Mouse (Mus musculus) frontal cortex, postnatal 10 days (tissue): ENCODE results near the gene Filip1l.
A peak's percentile ranks its signal among the peaks of the same experiment; 100 is the strongest.

ENCODE experiments used
- DNase-seq, 2 experiments: peaks; one replicate each; pipeline ENCODE4 v3.0.0; 2022; ENCODE audit warnings: low spot score in 2 of 2, mixed read lengths in 1 of 2

Gene Filip1l

DNA sequence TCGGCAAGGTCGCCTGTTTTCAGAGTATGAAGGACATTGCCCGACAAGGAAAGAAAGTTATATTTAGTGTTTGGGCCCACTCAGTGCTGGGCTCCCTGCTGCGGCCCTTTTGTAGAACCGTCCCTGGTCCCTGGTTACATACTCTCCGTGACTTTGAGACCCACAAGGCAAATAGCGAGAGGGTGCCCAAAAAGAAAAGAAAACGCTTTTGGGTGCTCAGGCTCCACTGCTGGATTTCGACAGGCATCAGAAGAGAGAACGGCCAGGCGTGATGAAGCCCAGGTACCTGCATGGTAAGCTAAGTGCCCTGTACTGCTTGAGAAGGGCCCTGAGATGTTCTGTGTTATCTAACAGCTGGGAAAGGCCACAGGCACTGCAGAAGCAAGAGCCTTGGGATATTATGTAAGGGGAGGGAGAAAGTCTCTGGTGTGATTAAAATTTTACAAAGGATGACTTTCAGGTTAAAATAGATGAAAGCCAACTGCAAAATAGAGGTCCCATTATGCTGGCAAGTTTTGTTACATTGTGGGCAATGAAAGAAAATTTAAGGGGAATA is 351 bp downstream of the Filip1l start:
- DNase-seq = no peak

DNA sequence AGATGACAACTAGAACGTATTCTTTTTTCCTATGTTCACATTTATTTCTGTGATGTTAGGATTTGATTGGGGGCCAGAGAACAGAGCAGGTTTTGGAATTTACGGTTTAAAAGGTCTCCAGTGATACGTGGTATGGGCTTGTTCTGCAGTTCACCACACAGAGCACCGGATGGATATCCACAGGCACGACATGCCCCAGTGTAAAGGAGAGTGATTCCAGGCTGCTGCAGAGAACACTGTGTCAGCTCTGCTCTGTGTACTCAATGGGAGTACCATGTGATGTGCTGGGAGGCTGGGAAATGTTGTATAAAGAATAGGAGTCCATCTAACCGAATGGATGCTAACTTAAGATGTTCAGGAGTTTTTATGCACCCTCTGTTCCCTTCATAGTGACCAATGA is 1.0 kb downstream of the Filip1l start:
- no peak for DNase-seq

DNA sequence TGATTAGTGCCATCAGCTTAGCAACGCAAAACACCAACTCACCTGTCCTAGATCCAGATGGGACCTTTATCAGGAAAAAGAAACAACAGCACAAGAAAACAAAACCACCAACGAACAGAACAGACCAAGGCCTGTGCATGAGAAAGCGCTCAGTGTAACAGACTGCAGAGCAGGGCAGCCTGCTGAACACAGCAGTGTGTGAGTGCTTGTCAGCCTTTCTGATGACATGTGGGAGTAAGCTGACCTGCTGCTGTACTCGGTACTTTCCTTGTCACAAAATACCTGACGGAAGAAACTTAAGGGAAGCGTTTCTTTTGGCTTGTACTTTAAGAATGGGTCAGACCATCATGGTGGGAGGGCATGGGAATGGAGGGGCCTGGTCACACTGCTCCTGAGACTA is 3.6 kb downstream of the Filip1l start:
- no peak for DNase-seq

DNA sequence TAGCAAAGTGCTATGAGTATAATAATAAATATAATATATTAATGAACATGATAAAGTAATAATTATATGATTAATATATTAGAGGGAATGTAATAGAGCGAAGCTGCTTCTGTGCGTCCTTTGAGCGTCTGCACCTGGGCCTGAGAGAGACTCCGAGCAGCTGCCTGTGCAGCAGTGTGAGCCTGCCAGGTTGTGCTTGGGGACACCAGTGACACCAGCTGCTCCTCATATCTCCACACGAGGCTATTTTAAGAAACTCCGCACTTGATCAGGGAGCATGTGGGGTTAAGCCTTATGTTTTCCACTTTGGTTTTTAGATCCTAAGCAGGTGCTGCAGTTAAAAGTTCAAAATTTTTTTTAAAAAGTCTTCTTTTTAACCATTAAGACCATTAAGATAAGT is 4.1 kb downstream of the Filip1l start:
- no peak for DNase-seq

DNA sequence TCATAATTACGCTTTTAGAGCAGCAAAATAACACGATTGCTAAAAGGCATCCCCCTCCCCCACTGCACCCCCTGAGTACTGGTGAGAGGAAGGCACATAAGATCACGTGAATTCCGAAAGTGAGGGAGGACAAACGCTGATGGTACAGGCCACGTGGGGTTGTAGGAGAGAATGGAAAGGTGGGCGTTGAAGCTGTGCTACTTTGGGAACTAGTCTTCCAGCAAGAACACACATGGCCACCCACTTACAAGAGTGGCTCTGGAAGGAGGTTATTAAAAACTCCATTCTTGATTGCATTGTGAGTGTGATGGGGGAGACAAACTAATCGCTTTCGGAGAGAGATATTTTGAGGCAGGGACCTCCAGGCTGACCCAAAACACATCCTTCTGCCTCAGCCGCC is 6.4 kb downstream of the Filip1l start:
- DNase-seq = peak in 1 of 2 experiments; percentile 26

DNA sequence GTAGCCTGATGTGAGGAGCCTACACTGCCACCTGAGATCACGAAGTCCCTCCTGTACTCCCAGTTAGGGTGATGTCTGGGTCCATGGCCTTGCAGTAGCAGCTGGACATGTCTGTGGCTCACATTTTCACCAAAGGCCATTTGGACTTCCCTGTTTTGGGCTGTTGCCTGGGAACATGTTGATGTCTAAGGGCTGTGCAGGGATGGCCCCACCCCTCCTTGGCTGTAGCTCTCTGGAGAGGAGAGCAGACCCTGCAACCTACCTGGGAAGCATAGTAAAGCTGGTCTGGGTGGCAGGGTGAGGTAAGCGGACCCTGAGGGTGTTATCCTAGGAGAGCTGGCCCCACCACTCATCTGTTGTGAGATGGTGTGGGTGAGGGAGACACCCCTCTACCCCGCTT is 7.9 kb downstream of the Filip1l start:
- DNase-seq = no peak

DNA sequence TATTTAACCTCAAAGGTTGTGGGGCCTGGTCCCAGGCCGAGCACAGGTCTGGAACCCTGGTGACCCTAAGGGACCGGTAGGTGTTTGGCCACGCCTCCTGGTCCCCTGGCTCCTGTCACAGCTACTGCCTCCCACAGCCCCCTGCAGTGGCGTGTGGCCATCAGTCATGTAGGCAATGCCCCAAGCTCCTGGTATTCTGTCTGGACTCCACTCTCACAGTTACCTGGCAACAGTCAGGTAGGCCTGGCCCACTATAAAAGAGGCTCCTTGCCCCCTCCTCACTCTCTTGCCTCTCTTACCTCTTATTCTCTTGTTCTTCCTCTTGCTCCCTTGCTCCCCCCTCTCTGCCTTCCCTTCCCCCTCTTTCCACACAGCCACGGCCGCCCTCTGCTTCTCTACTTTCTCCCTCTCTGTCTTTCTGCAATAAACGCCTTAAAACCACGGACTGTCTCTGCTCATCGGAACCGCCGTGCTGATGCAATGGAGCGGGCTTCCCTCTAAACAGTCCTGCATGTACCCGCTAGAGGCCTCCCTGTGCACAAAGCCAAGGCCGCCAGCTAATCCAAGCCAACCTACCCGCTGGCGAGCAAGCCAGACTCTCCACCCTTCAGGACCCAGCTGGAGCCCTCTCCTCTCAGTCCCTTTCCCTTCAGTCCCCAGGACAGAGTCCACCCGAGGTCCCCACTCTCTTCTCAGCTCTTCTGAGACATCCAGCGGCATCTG is 9.9 kb downstream of the Filip1l start:
- peak; percentile 16 to 54 for DNase-seq

DNA sequence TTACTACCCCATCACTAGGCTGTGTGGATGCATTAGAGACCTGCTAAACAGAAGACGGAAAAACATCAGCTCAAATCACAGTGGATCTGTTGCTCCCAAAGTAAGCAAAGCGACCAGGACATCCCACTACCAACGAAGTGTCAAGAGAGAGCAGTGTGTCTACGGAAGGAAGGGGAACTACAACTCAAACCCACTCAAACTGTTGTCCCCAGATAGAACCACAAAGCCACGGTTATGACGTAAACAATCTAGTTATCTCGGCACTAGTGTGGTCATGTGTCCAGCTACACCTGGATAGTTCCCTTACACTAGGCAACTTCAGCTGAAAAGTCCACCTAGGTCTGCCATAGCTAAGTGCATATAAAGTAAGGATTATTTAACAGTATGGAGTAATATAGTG is 11.6 kb downstream of the Filip1l start:
- DNase-seq = no peak

DNA sequence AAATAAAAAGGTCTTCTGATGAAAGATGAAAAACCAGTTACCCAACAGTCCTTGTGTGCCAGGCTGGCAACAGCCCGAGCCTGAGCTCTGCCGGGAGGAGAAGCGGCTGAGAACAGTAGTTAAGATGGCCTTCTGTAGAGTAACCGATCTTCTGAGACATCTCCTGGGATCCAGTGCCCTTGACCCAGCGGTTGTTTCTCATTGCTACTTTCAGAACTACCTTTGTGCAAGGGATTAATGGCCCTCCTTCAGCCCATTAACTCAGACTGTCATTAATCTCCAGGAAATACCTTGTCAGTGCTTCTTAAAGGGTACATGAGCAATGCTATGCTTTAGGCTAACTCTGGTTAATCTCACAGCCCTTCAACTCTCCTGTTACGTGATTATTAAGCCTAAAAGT is 13.2 kb downstream of the Filip1l start:
- no peak for DNase-seq

DNA sequence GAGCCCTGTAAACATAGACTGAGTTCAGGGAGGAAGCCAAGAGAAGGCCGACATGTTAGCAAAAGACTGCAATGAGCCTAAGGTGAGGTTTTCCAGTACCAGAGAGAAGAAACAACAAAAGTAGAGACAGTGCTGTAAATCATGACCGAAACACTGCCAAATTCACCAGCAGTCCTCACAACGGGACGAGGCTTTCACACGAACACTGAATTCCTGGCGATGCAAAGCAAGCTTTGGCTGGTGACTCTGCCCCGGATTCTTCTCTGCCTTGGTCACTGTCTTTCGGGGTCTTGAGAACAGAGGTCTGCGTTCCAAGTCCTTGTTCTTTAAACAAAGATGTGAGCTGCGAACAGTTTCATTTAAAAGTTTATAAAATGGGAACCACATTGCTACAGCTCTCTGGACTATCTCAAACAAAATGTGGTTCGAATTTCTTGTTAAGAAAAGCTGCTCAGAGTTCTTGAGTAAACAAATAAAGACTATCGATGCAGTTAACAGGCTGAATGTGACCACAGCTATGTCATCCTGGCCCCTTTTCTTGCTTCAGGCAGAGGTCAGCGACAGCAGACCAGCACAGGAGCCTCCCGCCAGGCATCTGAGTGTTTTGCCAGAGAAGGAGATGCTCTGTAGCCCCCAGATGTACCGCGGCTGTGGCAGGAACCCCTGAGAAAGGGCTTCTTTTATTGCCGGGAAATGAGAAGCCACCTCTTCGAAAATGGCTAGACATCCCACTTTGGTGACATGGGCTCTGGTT is 14.2 kb downstream of the Filip1l start:
- DNase-seq = no peak

DNA sequence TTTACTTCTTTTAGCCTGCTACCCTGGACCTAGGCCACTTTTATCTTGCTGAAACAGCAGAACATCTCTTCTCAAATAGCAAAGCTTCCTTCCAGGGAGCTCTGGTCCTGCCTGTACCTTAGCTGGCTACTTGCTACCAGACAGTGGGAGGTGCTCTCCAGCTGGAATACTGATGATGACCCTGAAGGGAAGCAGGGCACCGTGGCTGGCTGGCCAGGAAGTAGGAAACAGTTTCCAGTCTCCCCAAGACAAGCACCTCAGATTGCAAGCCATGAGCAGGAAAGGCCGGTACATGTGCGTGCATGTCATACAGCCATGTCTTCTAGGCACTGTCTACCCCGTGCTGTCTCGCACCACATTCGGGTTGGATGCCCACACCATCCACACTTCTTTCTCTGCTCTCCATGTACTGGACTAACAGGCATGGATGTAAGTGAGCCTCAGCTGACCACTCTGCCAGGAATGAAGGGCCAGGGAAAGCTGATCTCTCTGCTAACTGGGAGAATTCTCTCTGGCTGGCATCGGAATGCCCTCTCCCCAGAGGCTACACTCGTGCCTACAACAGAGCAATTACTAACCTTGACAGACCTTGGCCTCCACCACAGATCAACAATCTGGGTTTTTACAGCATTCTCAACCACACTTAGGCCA is 17.1 kb downstream of the Filip1l start:
- no peak for DNase-seq

DNA sequence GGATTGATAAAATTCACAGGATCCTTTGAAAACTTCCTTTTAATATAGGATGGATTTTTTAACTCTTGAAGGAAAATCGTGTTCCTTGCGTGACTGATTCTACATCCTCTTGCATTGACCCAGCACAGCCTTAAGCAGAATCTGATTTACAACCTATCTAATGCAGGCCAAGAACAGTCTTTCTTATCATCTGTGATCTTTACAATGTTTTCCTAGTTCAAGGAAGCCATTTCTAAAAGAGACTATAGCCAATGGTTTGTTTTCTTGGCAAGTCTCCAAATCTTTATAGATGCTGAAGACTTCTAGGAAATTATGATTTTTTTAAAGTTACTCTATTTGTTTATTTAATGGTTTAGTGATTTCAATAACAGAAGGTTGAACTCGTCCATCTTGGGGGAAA is 19.3 kb downstream of the Filip1l start:
- no peak for DNase-seq

DNA sequence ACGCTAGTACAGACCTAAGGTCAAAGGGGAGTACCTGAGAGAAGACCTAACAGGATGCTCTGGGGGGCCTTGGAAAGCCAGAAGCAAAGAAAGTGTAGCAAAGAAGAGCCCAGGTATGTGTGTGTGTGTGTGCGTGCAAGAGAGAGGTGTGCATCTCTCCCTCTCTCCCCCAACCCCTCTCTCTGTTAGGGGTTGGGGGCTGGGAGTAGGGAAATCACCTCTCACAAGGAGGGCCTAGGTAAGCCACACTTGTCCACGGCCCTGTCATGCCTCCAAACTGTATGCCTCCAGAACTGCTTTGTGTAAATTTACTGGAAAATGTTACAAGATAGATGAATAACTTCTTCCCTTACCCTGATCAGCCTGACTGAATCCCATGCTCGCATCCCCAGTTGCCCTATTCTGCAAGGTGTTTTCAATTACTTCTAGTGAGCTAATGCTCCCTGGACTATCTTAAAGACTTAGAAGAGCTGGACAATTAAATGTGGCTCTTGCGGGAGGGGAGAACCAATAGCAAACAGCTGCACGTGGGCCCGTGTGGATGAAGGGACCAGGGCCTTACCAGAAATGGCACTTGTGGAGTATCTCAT is 22.4 kb downstream of the Filip1l start:
- no peak for DNase-seq

DNA sequence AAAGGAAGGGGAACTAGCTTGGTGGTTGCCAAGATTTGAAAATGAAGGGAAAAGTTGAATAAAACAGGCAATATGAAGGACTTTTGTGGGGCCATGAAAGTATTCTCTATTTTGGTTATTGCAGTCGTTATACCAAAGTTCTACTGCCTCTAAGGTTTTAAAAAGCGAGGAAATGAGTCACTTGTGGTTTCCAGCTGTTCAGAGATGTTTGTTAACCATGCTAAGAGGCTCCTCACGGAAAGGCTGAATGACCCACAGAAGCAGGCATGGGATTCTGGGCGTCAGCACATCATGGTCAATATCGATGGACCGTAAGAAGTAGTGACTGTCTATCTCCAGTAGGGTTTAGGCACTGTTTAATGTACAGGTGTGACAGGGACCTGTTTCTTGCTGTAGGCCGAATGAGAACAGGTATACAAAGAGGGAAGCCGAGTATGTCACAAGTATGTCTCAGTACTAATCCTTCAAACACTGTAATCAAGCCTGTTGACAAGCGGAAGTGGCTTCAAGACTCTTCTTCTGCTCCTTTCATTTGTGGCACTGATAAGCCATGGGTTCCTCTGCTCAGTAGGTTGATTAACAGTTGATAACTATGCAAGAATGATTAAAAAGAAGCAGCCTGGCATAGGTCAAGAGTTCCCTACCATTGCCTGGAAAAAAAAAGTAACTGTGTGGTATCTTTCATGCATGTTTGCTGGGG is 25.9 kb downstream of the Filip1l start:
- no peak for DNase-seq

DNA sequence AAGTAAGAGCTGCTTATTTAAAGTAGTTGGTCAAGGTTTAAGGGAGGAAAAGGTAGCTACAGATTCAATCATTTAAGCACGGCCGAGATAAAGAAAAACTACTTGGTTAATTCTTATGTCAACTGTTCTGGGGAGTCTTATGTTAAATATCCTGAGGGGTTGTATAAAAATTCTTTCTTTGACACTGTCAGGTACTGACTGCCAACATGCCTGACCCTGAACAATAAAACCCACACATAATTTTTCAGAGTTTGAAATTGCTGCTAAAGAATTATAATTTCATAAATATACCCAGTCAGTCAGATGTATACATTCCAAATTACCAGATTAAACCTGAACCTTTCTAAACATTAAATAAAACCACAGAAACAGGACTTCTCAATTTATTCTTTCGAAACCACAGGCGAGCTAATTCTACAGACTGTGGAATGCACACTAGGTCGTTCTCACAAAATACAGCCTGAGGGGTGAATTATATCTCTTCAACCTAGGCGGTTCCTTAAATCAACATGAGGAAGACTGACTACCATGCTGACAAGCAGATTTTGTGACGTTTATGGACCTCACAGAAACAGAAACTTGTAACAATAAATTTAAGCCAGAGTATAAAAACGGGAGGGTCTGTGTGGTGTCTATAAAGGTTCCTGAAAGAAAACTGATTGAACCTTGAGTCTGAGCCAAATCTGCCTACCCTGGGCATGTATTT is 30.5 kb downstream of the Filip1l start:
- DNase-seq = no peak

DNA sequence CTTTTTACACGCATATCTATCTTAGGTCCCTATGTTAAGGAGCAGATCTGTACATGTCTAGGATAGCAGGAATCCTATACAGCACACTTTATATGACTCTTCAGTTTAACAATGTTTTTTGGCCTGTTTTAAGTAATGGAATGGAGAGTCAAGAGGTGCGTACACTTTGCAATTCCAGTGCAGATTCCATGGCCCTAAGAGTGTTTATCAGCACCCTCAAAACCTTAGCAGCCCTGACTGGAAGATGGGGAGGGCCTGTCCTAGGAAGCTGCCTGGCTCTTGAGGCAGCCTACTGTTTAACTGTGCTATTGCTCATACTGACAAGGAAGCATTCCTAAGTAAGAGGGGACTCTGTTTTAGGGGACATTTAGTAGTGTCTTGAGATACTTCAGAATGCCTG is 31.4 kb downstream of the Filip1l start:
- no peak for DNase-seq

DNA sequence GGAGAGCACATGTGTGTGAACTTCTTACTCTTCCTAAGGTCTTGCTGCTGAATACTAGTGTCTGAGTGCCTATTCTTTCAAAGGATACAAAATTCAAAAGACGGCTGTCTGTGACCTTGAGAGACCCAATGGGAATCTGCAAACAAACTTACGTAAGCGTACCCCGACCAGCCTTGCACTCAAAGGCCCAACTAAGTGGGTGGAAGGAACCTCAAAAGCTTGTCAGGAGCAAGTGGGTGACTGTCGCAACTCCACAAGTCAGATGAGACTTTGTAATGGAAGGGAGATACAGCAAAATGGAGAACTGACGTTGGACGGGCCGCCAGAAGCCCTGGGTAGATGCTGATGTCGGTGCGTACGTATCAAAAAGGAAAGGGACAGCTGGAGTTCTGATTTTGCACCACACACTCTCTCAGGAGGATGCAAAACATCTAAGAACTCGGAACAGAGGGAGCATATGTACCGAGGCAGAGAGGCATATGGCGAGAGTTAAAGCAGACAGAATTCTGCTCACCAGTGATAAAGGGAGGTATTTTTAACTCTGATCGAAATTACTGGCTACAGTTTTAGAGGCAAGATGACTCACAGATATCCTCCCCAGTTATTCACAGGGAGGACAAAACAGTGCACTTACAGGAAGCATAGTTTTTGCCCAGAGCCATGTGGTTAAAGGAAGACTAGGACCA is 36.8 kb downstream of the Filip1l start:
- DNase-seq = peak; percentile 42 to 48

DNA sequence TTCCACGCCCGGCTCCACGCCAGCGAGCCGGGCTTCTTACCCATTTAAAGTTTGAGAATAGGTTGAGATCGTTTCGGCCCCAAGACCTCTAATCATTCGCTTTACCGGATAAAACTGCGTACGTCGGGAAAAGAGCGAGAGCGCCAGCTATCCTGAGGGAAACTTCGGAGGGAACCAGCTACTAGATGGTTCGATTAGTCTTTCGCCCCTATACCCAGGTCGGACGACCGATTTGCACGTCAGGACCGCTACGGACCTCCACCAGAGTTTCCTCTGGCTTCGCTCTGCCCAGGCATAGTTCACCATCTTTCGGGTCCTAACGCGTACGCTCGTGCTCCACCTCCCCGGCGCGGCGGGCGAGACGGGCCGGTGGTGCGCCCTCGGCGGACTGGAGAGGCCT is 38.3 kb downstream of the Filip1l start:
- DNase-seq = peak in 1 of 2 experiments; percentile 79

DNA sequence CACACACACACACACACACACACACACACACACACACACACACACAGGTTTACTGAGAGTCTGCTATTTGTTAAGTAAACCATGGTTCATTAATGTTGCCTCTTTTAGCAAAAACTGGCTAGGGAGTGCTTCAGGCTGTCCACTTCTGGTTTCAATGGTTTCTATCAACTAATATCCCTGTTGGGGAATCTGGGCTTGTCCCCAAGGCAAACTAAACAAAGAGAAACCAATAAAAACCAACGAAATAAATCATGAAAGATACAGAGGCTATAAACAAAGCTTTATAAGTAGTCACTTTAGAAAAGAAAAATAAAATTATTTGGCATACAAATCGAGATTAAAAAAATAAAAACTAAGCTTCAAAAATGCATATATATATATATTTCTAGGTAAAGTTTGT is 39.6 kb downstream of the Filip1l start:
- DNase-seq = no peak

DNA sequence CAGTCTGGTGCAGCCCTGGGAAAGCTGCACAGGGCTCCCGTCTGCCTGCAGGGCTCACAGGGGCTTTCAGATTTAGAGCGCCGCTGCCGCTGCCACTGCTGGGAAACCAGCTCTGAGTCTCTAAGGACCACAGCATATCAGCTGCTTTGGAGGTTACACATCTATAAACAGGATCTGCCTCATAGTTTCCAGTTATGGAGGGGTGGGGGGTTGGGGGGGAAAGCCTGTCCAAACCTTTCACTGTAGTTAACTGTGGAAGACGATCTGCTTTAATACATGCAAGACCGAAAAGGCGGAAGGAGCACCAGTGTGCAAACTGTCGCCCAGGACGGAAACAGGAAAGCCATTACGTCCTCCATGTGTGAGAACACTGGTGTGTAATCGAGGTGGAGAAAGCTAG is 40.3 kb downstream of the Filip1l start:
- DNase-seq = peak in 1 of 2 experiments; percentile 26
